Mouse (Mus musculus) brain, embryonic 14.5 days (tissue): ENCODE measurements around the gene 1110017D15Rik.
A peak's percentile ranks its signal among the peaks of the same experiment; 100 is the strongest.

Experiments used
- CTCF ChIP-seq: fragments of 200-500 bp; IDR thresholded peaks from 2 replicates; pipeline ENCODE4 v1.5.1; 2012; ENCODE audit warnings: inconsistent platforms, mild to moderate bottlenecking, moderate library complexity, borderline replicate concordance; ENCODE audit not compliant: insufficient read depth, insufficient read length; ENCODE audit errors: extremely low read depth
- POLR2A ChIP-seq: fragments of 200-500 bp; IDR thresholded peaks from 2 replicates; pipeline ENCODE4 v1.6.1; 2012; ENCODE audit warnings: mild to moderate bottlenecking, inconsistent platforms, borderline replicate concordance; ENCODE audit not compliant: poor library complexity, insufficient read depth, insufficient read length, severe bottlenecking; ENCODE audit errors: extremely low read depth

DNA sequence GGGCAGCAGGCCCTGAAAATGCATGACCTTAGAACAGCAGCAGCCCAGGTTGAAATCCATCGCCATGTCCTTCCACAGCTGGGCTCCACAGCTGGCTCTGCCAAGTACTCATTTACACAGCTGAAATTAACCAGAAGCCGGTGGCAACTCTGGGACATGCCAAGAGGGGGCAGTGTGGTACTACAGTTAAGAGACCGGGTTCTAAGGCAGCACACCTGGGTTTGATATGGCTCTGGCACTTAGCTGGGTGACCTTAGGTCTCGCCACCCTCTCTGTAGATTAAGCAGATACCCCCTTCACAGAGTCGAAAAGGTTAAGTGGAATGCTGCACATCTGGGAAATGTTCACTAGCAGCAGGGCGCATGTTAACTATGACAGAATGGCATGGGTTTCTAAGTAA is 35.4 kb upstream of the 1110017D15Rik start:
- TF ChIP-seq POLR2A, result no peak
- TF ChIP-seq CTCF, result peak; percentile 78
